In the genomic region with DNA sequence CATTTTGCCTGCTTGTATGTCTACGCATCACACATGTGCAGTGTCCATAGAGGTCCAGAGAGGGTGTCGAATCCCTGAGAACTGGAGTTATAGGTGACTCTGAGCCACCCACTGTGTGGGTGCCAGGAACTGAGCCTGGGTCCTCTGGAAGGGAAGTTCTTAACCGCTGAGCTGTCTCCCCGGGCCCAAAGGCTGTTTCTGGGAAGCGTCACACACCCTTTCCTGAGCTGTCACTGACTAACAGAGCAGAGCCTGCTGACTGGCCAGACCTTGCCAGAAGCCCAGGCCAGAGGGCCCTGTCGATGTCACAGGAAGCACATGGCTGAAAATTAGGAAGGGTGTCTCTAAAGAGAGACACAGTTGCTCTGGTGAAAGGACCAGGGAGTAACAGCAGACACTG, we compare ENCODE assay signal across 17 mouse cellular contexts. TPM values are rescaled to one million over a fixed set of nuclear protein-coding genes. Genes with fewer than 3 reads are reported as not detected.
DNase-seq lines count a peak whose midpoint lies in the region; ATAC-seq and TF ChIP-seq lines count a peak whose summit lies in the region.
"Had no signal": no experiment of that assay in that cellular context is flagged by ENCODE, and none has a peak within 500 bp of the region (broad histone marks: within the 10 kb centered on the region; RNA-seq: fewer than 3 reads in every experiment).

No protein-coding gene starts in this region.

- 85% methylated on average over 6 of the region's 6 CpGs for WGBS in forebrain, embryonic 10.5 days
- whole genome bisulfite sequencing in forebrain, postnatal 0 days: 77% methylated on average over 6 of the region's 6 CpGs
- 56% methylated on average over 6 of the region's 6 CpGs for WGBS in lung, postnatal 0 days
- 50% methylated on average over 6 of the region's 6 CpGs for WGBS in heart, embryonic 13.5 days
- 77% methylated on average over 6 of the region's 6 CpGs for WGBS in hindbrain, embryonic 11.5 days

- H3K4me1 ChIP-seq in forebrain, embryonic 10.5 days: peaks cover 50% of the 10 kb centered on the region
- no peaks in the 10 kb centered on the region for H3K4me1 ChIP-seq in forebrain, postnatal 0 days (ENCODE audit: insufficient read depth)
- peaks cover 12% of the 10 kb centered on the region; the same call in 1 of the 2 replicates for H3K4me1 ChIP-seq in lung, postnatal 0 days (ENCODE audit: insufficient read depth, low read depth, low read length)
- H3K4me1 ChIP-seq in heart, embryonic 13.5 days: peaks cover 44% of the 10 kb centered on the region
- H3K4me1 ChIP-seq in hindbrain, embryonic 11.5 days (replicated peaks; ENCODE audit: control insufficient read depth, insufficient read depth, low read length): no peaks in the 10 kb centered on the region

- no peak overlapping the region for H3K9ac ChIP-seq in forebrain, postnatal 0 days
- no peak overlapping the region for H3K9ac ChIP-seq in lung, postnatal 0 days (replicated peaks; ENCODE audit: low read depth)
- no peak overlapping the region for H3K9ac ChIP-seq in heart, embryonic 13.5 days
- no peak overlapping the region for H3K9ac ChIP-seq in hindbrain, embryonic 11.5 days (ENCODE audit: low read depth, low read length)
- H3K9ac ChIP-seq: neural tube, embryonic 15.5 days had no signal

- no peaks in the 10 kb centered on the region for H3K36me3 ChIP-seq in forebrain, embryonic 10.5 days (replicated peaks)
- H3K36me3 ChIP-seq in forebrain, postnatal 0 days (ENCODE audit: insufficient read depth): no peaks in the 10 kb centered on the region
- H3K36me3 ChIP-seq in lung, postnatal 0 days (ENCODE audit: insufficient read depth, low read length): no peaks in the 10 kb centered on the region
- H3K36me3 ChIP-seq in heart, embryonic 13.5 days: no peaks in the 10 kb centered on the region
- no peaks in the 10 kb centered on the region for H3K36me3 ChIP-seq in hindbrain, embryonic 11.5 days (ENCODE audit: control insufficient read depth, insufficient read depth, low read length)
- H3K36me3 ChIP-seq: neural tube, embryonic 15.5 days had no signal

- H3K4me3 ChIP-seq in forebrain, embryonic 10.5 days: no peak overlapping the region
- no peak overlapping the region for H3K4me3 ChIP-seq in forebrain, postnatal 0 days (ENCODE audit: low read depth, low read length)
- no peak overlapping the region for H3K4me3 ChIP-seq in lung, postnatal 0 days (ENCODE audit: low read depth, low read length)
- no peak overlapping the region for H3K4me3 ChIP-seq in heart, embryonic 13.5 days
- no peak overlapping the region for H3K4me3 ChIP-seq in hindbrain, embryonic 11.5 days (ENCODE audit: low read depth, low read length)
- H3K4me3 ChIP-seq: layer of hippocampus, adult 2 months; left cerebral cortex, adult 2 months; neural tube, embryonic 15.5 days had no signal

- DNase-seq in forebrain, embryonic 10.5 days (ENCODE audit: extremely low spot score, low spot score): no peak
- no peak for DNase-seq in forebrain, postnatal 0 days
- peak; percentile 49 for DNase-seq in lung, postnatal 0 days (ENCODE audit: low spot score)
- DNase-seq in lung, postnatal 10 days: no peak
- DNase-seq in kidney, postnatal 36 days: peak; percentile 66 to 67
- DNase-seq in hindbrain, embryonic 11.5 days (ENCODE audit: low spot score): no peak
- DNase-seq in cerebellum, adult 8-10 months: no peak
- DNase-seq: adrenal gland, postnatal 10 days; B cell, adult 2 months; embryo, embryonic 11 days; gastrocnemius, postnatal 10 days had no signal

- H3K9me3 ChIP-seq in forebrain, embryonic 10.5 days: no peaks in the 10 kb centered on the region
- no peaks in the 10 kb centered on the region for H3K9me3 ChIP-seq in forebrain, postnatal 0 days (ENCODE audit: low read length)
- H3K9me3 ChIP-seq in lung, postnatal 0 days (ENCODE audit: low read length): no peaks in the 10 kb centered on the region
- no peaks in the 10 kb centered on the region for H3K9me3 ChIP-seq in heart, embryonic 13.5 days
- H3K9me3 ChIP-seq in hindbrain, embryonic 11.5 days (ENCODE audit: control insufficient read depth, low read length): no peaks in the 10 kb centered on the region
- H3K9me3 ChIP-seq: neural tube, embryonic 15.5 days had no signal

- no peak overlapping the region for H3K4me2 ChIP-seq in forebrain, postnatal 0 days (ENCODE audit: low read depth)
- no peak overlapping the region for H3K4me2 ChIP-seq in lung, postnatal 0 days (replicated peaks; ENCODE audit: low read depth, low read length)
- no peak overlapping the region for H3K4me2 ChIP-seq in heart, embryonic 13.5 days
- no peak overlapping the region for H3K4me2 ChIP-seq in hindbrain, embryonic 11.5 days (replicated peaks; ENCODE audit: low read depth, low read length)
- H3K4me2 ChIP-seq: neural tube, embryonic 15.5 days had no signal

- H3K27me3 ChIP-seq in forebrain, embryonic 10.5 days (ENCODE audit: poor library complexity, severe bottlenecking): peaks cover 36% of the 10 kb centered on the region
- H3K27me3 ChIP-seq in forebrain, postnatal 0 days (ENCODE audit: insufficient read depth, low read length): no peaks in the 10 kb centered on the region
- H3K27me3 ChIP-seq in lung, postnatal 0 days (replicated peaks; ENCODE audit: insufficient read depth, low read length): no peaks in the 10 kb centered on the region
- peaks cover 3% of the 10 kb centered on the region; the same call in 1 of the 2 replicates for H3K27me3 ChIP-seq in heart, embryonic 13.5 days (replicated peaks)
- peaks cover 6% of the 10 kb centered on the region; the same call in 1 of the 2 replicates for H3K27me3 ChIP-seq in hindbrain, embryonic 11.5 days (ENCODE audit: control insufficient read depth, insufficient read depth, low read length)

- TF ChIP-seq CTCF in forebrain, postnatal 0 days (IDR thresholded peaks at IDR 0.05; ENCODE audit: low read depth): no peak
- no peak for TF ChIP-seq CTCF in lung, postnatal 0 days (IDR thresholded peaks at IDR 0.05)

- peak; percentile 37; the same call in 1 of the 2 replicates for TF ChIP-seq EP300 in lung, postnatal 0 days (IDR thresholded peaks at IDR 0.05)

- H3K27ac ChIP-seq in forebrain, embryonic 10.5 days: 0 out of 2 replicates have a peak overlapping the region, but pooled peaks have one; percentile 41
- no peak overlapping the region for H3K27ac ChIP-seq in forebrain, postnatal 0 days (ENCODE audit: low read depth, low read length)
- H3K27ac ChIP-seq in lung, postnatal 0 days (ENCODE audit: low read length): no peak overlapping the region
- H3K27ac ChIP-seq in heart, embryonic 13.5 days (replicated peaks): 0 out of 2 replicates have a peak overlapping the region, but pooled peaks have one; percentile 20
- H3K27ac ChIP-seq in hindbrain, embryonic 11.5 days (ENCODE audit: low read depth, low read length): no peak overlapping the region
- H3K27ac ChIP-seq: layer of hippocampus, adult 2 months; left cerebral cortex, adult 2 months; neural tube, embryonic 15.5 days had no signal

- no peak for ATAC-seq in forebrain, postnatal 0 days
- no peak for ATAC-seq in lung, postnatal 0 days
- ATAC-seq in heart, embryonic 13.5 days (ENCODE audit: extremely low read depth, insufficient number of reproducible peaks, low FRiP score, low TSS enrichment): no peak
- ATAC-seq in hindbrain, embryonic 11.5 days (ENCODE audit: low FRiP score): no peak
- ATAC-seq: forebrain, embryonic 16.5 days; inflammation-experienced regulatory T-cells, adult 6 months had no signal

RNA-seq across cellular contexts. Expression of a gene that starts 3.5 kb away (rescaled TPM):
- 6.0 and 7.3 TPM in 2 replicates for polyA plus RNA-seq in forebrain, embryonic 10.5 days (2016; fragmentation: Nextera tagmentation; extraction: Ambion mirVana)
- 57.4 and 60.7 TPM in 2 replicates for total RNA-seq in forebrain, postnatal 0 days (2014; rRNA removed)
- polyA plus RNA-seq in forebrain, postnatal 0 days (2015; fragmentation: Nextera tagmentation; extraction: Ambion mirVana): 21.1 and 27.4 TPM in 2 replicates
- polyA plus RNA-seq in lung, postnatal 0 days (2015; fragmentation: Nextera tagmentation; extraction: Ambion mirVana): 10.3 and 12.2 TPM in 2 replicates
- 8.8 and 9.7 TPM in 2 replicates for polyA plus RNA-seq in heart, embryonic 13.5 days (2015; fragmentation: Nextera tagmentation; extraction: Ambion mirVana)
- 15.3 and 19.2 TPM in 2 replicates for polyA plus RNA-seq in hindbrain, embryonic 11.5 days (2014; fragmentation: Nextera tagmentation; extraction: Ambion mirVana)

Comparison
In these comparisons a context has a peak if more than half of its experiments do, and no peak if none do; other contexts are left out.
1. DNase-seq: peak in lung, postnatal 0 days (single experiment) and kidney, postnatal 36 days (2 of 2); none in forebrain, embryonic 10.5 days (single experiment), forebrain, postnatal 0 days (single experiment), lung, postnatal 10 days (single experiment), hindbrain, embryonic 11.5 days (single experiment) and cerebellum, adult 8-10 months (single experiment).
2. H3K27ac ChIP-seq: peak in forebrain, embryonic 10.5 days (single experiment) and heart, embryonic 13.5 days (single experiment); none in forebrain, postnatal 0 days (single experiment), lung, postnatal 0 days (single experiment) and hindbrain, embryonic 11.5 days (single experiment).